Mouse (Mus musculus): Measurements from ENCODE around the gene Rhbdd1. TPM values are rescaled to one million over a fixed set of nuclear protein-coding genes. Genes with fewer than 3 reads are reported as not detected.

Rhbdd1 gene
- total RNA-seq (2021) = 35.8 and 39.4 TPM in 2 replicates
- long read RNA-seq, transcript Rhbdd1-201 (7 exons, 3,636 nt) = major isoform, 17 of 24 reads
- long read RNA-seq, partial matches to known transcripts = 7 of 24 reads
- long read RNA-seq, other reads (novel, unspliced or antisense) = 0 of 24 reads

- DNase-seq = peak; percentile 98
Observed at GRCm38 (mm10) chr1:82316111-82316745, at the start of gene Rhbdd1. TSS of gene Rhbdd1 (plus strand) at chr1:82316452.

GRCm38 (mm10) chr1:82267547-82267946 lies 48.7 kb upstream of the Rhbdd1 start:
- no peak for DNase-seq

- no peak for DNase-seq
Observed at GRCm38 (mm10) chr1:82272231-82272630, 44.0 kb upstream of the Rhbdd1 start.

- DNase-seq = no peak
Observed at GRCm38 (mm10) chr1:82273529-82273928, 42.7 kb upstream of the Rhbdd1 start.

- no peak for DNase-seq
Observed at GRCm38 (mm10) chr1:82274361-82274760, 41.9 kb upstream of the Rhbdd1 start.

GRCm38 (mm10) chr1:82279768-82280167 lies 36.5 kb upstream of the Rhbdd1 start:
- DNase-seq = no peak

- no peak for DNase-seq
Observed at GRCm38 (mm10) chr1:82281823-82282222, 34.4 kb upstream of the Rhbdd1 start.

- DNase-seq = peak; percentile 91
Observed at GRCm38 (mm10) chr1:82282992-82283611, 33.1 kb upstream of the Rhbdd1 start.

GRCm38 (mm10) chr1:82283901-82284301 lies 32.4 kb upstream of the Rhbdd1 start:
- no peak for DNase-seq

- no peak for DNase-seq
Observed at GRCm38 (mm10) chr1:82284403-82284802, 31.8 kb upstream of the Rhbdd1 start.

GRCm38 (mm10) chr1:82285461-82286189 lies 30.6 kb upstream of the Rhbdd1 start:
- no peak for DNase-seq

- no peak for DNase-seq
Observed at GRCm38 (mm10) chr1:82286190-82287051, 29.8 kb upstream of the Rhbdd1 start.

GRCm38 (mm10) chr1:82287052-82287775 lies 29.0 kb upstream of the Rhbdd1 start:
- DNase-seq = peak; percentile 7

GRCm38 (mm10) chr1:82287776-82288325 lies 28.4 kb upstream of the Rhbdd1 start:
- DNase-seq = no peak

- DNase-seq = no peak
Observed at GRCm38 (mm10) chr1:82288421-82288990, 27.7 kb upstream of the Rhbdd1 start.

- peak; percentile 23 for DNase-seq
Observed at GRCm38 (mm10) chr1:82289116-82289989, 26.9 kb upstream of the Rhbdd1 start.

- peak; percentile 42 for DNase-seq
Observed at GRCm38 (mm10) chr1:82289990-82290681, 26.1 kb upstream of the Rhbdd1 start.

GRCm38 (mm10) chr1:82290723-82291150 lies 25.5 kb upstream of the Rhbdd1 start:
- DNase-seq = peak; percentile 84
